Mouse (Mus musculus) limb, embryonic 11.5 days (tissue): Measurements from ENCODE around the gene Spem1. TPM values are rescaled to one million over a fixed set of nuclear protein-coding genes. Genes with fewer than 3 reads are reported as not detected.

ENCODE experiments used
- ATAC-seq: fragments of 200-750 bp; cut with Nextera tagmentation; 2 replicates; pipeline ENCODE4 v1.8.0; 2017; ENCODE audit warnings: low read depth; ENCODE audit not compliant: insufficient number of reproducible peaks, low FRiP score, low TSS enrichment
- DNase-seq: peaks from one replicate; pipeline ENCODE4 v3.0.0-alpha.2; 2015; ENCODE audit warnings: low spot score
- H3K27ac ChIP-seq: fragments of 300-500 bp; sonication (generic); replicated peaks from 2 replicates; pipeline ENCODE4 v1.5.1; 2014; ENCODE audit warnings: low read depth, mild to moderate bottlenecking, low read length
- H3K27me3 ChIP-seq: fragments of 300-500 bp; sonication (generic); 2 replicates; pipeline ENCODE4 v1.6.1; 2014; ENCODE audit warnings: mild to moderate bottlenecking, low read length, mixed read lengths; ENCODE audit not compliant: control insufficient read depth, insufficient read depth
- H3K36me3 ChIP-seq: fragments of 300-500 bp; sonication (generic); 2 replicates; pipeline ENCODE4 v1.6.1; 2014; ENCODE audit warnings: mild to moderate bottlenecking, low read length, moderate library complexity, mixed read lengths; ENCODE audit not compliant: control insufficient read depth, insufficient read depth
- H3K4me1 ChIP-seq: fragments of 300-500 bp; sonication (generic); 2 replicates; pipeline ENCODE4 v1.6.1; 2014; ENCODE audit warnings: low read length, mixed read lengths; ENCODE audit not compliant: control insufficient read depth, insufficient read depth
- H3K4me2 ChIP-seq: fragments of 300-500 bp; sonication (generic); 2 replicates; pipeline ENCODE4 v1.6.1; 2014; ENCODE audit warnings: low read depth, mild to moderate bottlenecking, moderate library complexity; ENCODE audit not compliant: severe bottlenecking
- H3K4me3 ChIP-seq: fragments of 300-500 bp; sonication (generic); 2 replicates; pipeline ENCODE4 v1.5.1; 2014; ENCODE audit warnings: low read depth, low read length
- H3K9ac ChIP-seq: fragments of 300-500 bp; sonication (generic); 2 replicates; pipeline ENCODE4 v1.6.1; 2014; ENCODE audit warnings: mild to moderate bottlenecking, low read length
- H3K9me3 ChIP-seq: fragments of 300-500 bp; sonication (generic); 2 replicates; pipeline ENCODE4 v1.6.1; 2016; ENCODE audit warnings: low read length; ENCODE audit not compliant: control insufficient read depth
- WGBS: fragments of 180-500 bp; shearing (Covaris S2); extraction: QIAGEN DNeasy Blood & Tissue Kit; methylation state at CpG from one replicate; pipeline ENCODE4 v1.1.7; 2014; 5-methylcytosine and 5-hydroxymethylcytosine counted together
- polyA plus RNA-seq: library from polyadenylated mRNA; unstranded; fragments of >200 nt; fragmentation: Nextera tagmentation; extraction: Ambion mirVana; gene quantifications from 2 replicates; pipeline ENCODE4 v1.2.1, GENCODE M21; 2014

The Spem1 gene
- polyA plus RNA-seq, 1 experiment from 2014 or later: 0.15 TPM

DNA sequence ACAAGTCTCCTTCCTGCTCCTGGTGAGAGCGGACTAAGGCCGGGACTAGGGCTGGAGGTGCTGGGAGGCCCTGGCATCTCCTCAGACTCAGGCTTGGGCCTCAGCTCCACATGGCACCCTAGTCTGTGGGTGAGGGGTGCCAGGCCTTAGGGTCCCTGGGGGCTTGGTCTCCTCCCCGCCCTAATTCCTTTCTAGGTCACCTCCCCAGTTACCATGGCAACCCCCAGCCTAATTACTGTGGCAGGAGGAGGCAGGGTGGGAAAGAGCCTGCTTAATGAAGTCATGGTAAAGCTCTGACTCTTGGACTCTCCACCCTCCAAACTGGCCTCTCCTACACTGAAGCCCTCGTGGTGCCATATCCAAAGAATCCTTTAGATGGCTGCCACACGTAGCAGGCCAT lies 6.9 kb upstream of the Spem1 start:
- Histone ChIP-seq H3K27ac (no peak overlapping the region), H3K9me3 (no peaks in the 10 kb centered on the region), H3K9ac (no peak overlapping the region), H3K4me1 (no peaks in the 10 kb centered on the region; the same call in none of the 2 replicates), H3K36me3 (peaks cover 11% of the 10 kb centered on the region; the same call in 1 of the 2 replicates), H3K27me3 (peaks cover 5% of the 10 kb centered on the region; the same call in 1 of the 2 replicates), H3K4me3 (0 out of 2 replicates have a peak overlapping the region, but pooled peaks have one; percentile 2), H3K4me2 (no peak overlapping the region)
- WGBS: 67% methylated on average over 5 of the region's 5 CpGs
- DNase-seq: no peak
- ATAC-seq: no peak

DNA sequence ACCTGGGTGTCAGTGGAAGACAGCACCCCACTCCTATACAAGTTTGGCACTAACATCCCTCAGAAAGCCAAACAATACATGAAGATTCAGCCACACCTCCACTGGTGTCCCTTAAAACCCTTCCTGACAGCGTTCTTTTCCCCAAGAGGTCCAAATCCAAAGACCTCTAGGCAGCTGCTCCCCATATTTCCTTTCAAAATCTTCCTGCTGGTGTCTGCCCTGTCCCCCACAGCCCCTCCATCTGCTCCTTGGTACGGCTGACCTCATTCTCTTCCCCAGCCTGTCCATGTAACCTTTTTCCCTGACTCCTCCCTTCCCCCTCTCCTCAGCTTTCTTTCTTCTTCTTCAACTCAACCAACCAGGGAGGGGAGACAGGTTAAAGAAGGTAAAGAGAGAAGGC lies 1.5 kb upstream of the Spem1 start:
- H3K9ac ChIP-seq: no peak overlapping the region; the same call in 1 of the 2 replicates
- DNase-seq (no peak), ATAC-seq (no peak)
- no peak overlapping the region for H3K4me2 ChIP-seq
- H3K36me3 ChIP-seq: peaks cover 11% of the 10 kb centered on the region; the same call in 1 of the 2 replicates
- H3K27ac ChIP-seq: no peak overlapping the region
- H3K4me3 ChIP-seq: no peak overlapping the region
- no peaks in the 10 kb centered on the region for H3K4me1 ChIP-seq
- 74% methylated on average over 2 of the region's 2 CpGs for WGBS
- H3K27me3 ChIP-seq: no peaks in the 10 kb centered on the region
- H3K9me3 ChIP-seq: no peaks in the 10 kb centered on the region

DNA sequence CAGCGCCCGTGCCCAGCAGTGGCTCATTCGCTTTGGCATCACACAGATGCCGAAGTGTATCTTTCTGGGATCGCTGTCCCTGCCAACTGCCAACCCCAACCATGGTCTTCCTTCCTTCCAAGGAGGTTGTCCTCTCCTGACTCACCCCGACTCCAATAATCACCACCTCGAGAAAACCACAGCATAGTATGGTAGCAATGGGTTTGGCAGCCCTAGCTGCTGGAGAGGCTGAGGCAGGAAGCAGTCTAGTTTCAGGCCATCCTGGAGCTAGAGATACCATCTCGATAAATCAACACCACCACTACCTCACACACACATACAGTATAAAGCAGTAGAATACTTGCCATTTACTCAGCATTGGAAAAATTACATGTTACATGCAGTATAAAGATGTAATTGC lies 3.1 kb downstream of the Spem1 start:
- ATAC-seq (no peak), DNase-seq (no peak)
- Histone ChIP-seq H3K4me2 (no peak overlapping the region), H3K9ac (no peak overlapping the region), H3K27me3 (no peaks in the 10 kb centered on the region), H3K4me3 (no peak overlapping the region), H3K27ac (no peak overlapping the region), H3K36me3 (no peaks in the 10 kb centered on the region), H3K4me1 (no peaks in the 10 kb centered on the region), H3K9me3 (no peaks in the 10 kb centered on the region)
- 92% methylated on average over 8 of the region's 8 CpGs for WGBS

DNA sequence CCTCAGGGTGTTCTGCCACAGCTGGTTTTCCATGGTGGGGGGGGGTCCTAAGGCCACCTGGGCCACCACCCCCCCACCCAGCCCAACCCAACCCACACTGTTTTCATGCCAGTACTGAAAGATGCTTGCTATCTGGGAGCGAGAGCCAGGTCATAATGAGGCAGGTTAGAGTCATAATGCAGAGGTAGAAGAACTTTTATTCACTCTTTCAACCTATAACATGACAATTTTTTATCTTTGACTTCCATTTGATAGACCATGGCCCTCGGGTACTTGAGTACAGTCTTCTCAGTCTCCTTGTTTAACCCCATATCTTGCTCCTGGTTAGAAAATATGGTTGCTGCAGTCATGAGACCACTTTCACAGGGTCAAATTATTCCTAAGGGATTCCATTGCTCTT lies 3.6 kb downstream of the Spem1 start, which contains the start of gene Spem2:
TSS of gene Spem2 (minus strand) at position 101 of the 400 bp plus-strand sequence.
- DNase-seq (no peak), ATAC-seq (no peak)
- no peak within 1 kb of the TSS for H3K4me3 ChIP-seq
- no peaks in the 10 kb centered on the region for H3K9me3 ChIP-seq
- H3K4me1 ChIP-seq: no peaks in the 10 kb centered on the region
- H3K27ac ChIP-seq: no peak within 1 kb of the TSS
- H3K4me2 ChIP-seq: no peak within 1 kb of the TSS
- 89% methylated on average over 2 of the region's 2 CpGs for WGBS
- H3K36me3 ChIP-seq: no peaks in the 10 kb centered on the region
- no peak within 1 kb of the TSS for H3K9ac ChIP-seq
- H3K27me3 ChIP-seq: no peaks in the 10 kb centered on the region

DNA sequence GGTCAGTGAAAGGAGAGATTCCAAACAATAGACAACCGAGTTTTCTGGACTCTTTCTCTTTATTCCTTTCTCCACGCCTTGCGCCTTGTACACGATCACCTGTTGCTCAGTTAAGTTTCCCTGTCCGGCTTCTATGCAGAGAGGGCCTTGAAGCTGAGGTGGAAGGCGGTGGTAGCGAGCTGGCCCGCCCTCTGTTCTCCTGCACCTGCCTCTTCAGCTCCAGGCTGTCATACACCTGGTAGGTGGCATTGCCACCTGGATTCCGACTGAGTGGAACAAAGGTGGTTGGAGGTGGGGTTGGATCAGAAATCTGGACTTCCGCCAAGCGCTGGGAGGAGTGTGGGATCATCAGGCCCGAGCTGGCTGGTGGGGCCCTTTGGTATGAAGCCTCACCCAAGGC lies 5.5 kb downstream of the Spem1 start:
- DNase-seq: no peak
- 92% methylated on average over 12 of the region's 12 CpGs for WGBS
- H3K9ac ChIP-seq: no peak overlapping the region

DNA sequence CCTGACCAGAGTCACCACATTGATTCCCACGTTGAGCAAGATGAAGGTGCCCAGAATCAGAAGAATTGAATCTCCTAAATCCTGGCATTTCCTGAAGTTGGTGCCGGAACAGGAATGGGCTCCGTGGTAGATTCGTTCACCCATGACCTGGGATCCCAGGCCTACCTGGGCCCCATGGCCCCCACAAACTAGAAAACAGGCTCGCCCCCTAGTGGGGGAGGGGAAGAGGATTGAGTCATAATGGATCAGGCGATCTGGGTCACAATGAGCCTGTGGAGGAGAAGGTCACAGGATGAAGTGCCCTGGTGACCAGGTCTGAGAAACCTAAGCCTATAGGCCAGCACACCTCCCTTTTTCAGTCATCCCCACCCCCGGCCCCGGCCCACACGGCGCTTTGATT lies 6.8 kb downstream of the Spem1 start, which contains the start of gene Gm39566:
TSS of gene Gm39566 (minus strand) at position 144 of the 400 bp plus-strand sequence.
- Histone ChIP-seq H3K9ac (no peak within 1 kb of the TSS), H3K4me2 (no peak within 1 kb of the TSS), H3K4me1 (no peaks in the 10 kb centered on the region), H3K27ac (no peak within 1 kb of the TSS), H3K36me3 (no peaks in the 10 kb centered on the region), H3K4me3 (no peak within 1 kb of the TSS), H3K27me3 (no peaks in the 10 kb centered on the region), H3K9me3 (no peaks in the 10 kb centered on the region)
- 69% methylated on average over 10 of the region's 10 CpGs for WGBS
- DNase-seq: no peak
- ATAC-seq: no peak

More for the DNA sequence above, 5.5 kb downstream of the Spem1 start:
- H3K9me3 ChIP-seq: no peaks in the 10 kb centered on the region
- H3K36me3 ChIP-seq: no peaks in the 10 kb centered on the region
- ATAC-seq: no peak
- no peaks in the 10 kb centered on the region for H3K4me1 ChIP-seq
- H3K27me3 ChIP-seq: no peaks in the 10 kb centered on the region
- H3K4me3 ChIP-seq: no peak overlapping the region
- H3K4me2 ChIP-seq: no peak overlapping the region
- no peak overlapping the region for H3K27ac ChIP-seq

DNA sequence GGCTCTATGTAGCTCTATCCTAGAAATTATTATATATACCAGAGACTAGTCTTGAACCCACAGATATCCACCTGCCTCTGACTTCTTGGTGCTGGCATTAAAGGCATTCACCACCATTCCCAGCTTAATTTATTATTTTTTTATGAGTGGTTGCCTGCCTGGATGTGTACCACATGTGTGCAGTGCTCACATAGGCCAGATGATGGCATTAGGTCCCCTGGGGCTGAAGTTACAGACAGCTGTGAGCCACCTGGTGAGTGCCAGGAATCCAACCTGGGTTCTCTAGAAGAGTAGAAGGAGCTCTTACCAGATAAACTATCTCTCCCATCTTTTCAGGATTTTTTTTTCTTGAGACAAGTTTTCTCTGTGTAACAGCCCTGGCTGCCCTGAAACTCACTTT lies 11.7 kb downstream of the Spem1 start:
- ATAC-seq: no peak

DNA sequence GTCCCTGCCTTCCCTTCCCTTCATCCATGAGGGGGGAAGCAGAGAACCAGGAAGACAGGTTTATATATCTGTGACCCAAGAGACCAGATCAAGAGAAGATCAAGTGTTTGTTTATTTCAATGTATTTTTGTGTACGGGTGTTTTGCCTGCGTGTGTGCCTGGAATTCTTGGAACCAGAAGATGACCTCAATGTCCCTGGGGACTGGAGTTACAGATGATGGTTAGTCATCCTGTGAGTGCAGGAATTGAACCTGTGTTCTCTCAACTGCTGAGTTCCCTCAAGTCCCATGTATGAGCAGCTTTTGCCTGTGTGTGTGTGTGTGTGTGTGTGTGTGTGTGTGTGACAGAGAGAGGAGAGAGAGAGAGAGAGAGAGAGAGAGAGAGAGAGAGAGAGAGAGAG lies 14.3 kb downstream of the Spem1 start:
- H3K9ac ChIP-seq: no peak overlapping the region
- ATAC-seq (no peak), DNase-seq (no peak)
- peaks cover 16% of the 10 kb centered on the region for H3K4me1 ChIP-seq
- no peaks in the 10 kb centered on the region for H3K9me3 ChIP-seq
- no peak overlapping the region for H3K4me3 ChIP-seq
- 83% methylated on average over 2 of the region's 2 CpGs for WGBS
- H3K4me2 ChIP-seq: no peak overlapping the region
- H3K27me3 ChIP-seq: peaks cover 36% of the 10 kb centered on the region
- no peak overlapping the region for H3K27ac ChIP-seq
- H3K36me3 ChIP-seq: no peaks in the 10 kb centered on the region

More for the DNA sequence above, 11.7 kb downstream of the Spem1 start:
- no peaks in the 10 kb centered on the region for H3K36me3 ChIP-seq
- H3K27me3 ChIP-seq: peaks cover 10% of the 10 kb centered on the region
- no peak overlapping the region for H3K4me2 ChIP-seq
- no peaks in the 10 kb centered on the region for H3K4me1 ChIP-seq
- H3K9me3 ChIP-seq: no peaks in the 10 kb centered on the region
- no peak overlapping the region for H3K27ac ChIP-seq
- H3K4me3 ChIP-seq: no peak overlapping the region
- no peak overlapping the region for H3K9ac ChIP-seq
- DNase-seq: no peak

DNA sequence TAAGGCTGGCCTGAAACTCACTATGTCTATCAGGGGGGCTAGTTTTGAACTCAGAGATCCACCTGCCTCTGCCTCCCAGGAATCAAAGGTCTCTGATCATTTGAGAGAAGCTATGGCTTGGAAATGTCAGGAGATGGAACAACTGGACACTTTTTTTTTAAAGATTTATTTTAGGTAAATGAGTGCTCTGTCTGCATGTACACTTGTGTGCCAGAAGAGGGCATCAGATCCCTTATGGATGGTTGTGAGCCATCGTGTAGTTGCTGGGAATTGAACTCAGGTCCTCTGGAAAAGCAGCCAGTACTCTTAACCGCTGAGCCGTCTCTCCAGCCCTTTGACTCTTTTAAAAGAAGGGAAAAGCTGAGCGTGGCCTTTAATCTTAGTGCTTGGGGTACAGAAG lies 15.6 kb downstream of the Spem1 start:
- H3K27me3 ChIP-seq: peaks cover 48% of the 10 kb centered on the region
- H3K4me2 ChIP-seq: no peak overlapping the region
- peaks cover 26% of the 10 kb centered on the region for H3K4me1 ChIP-seq
- H3K36me3 ChIP-seq: no peaks in the 10 kb centered on the region
- ATAC-seq (no peak), DNase-seq (no peak)
- WGBS: 77% methylated on average over 4 of the region's 4 CpGs
- H3K9me3 ChIP-seq: no peaks in the 10 kb centered on the region
- H3K9ac ChIP-seq: no peak overlapping the region
- H3K4me3 ChIP-seq: no peak overlapping the region
- no peak overlapping the region for H3K27ac ChIP-seq
